Mouse (Mus musculus) liver (tissue): Measurements from ENCODE around the gene Ppp1r1b.

Source experiments
- DNase-seq: peaks from one replicate; pipeline ENCODE4 v3.0.0-alpha.2; 2020; ENCODE audit warnings: mixed read lengths

Gene Ppp1r1b

DNA sequence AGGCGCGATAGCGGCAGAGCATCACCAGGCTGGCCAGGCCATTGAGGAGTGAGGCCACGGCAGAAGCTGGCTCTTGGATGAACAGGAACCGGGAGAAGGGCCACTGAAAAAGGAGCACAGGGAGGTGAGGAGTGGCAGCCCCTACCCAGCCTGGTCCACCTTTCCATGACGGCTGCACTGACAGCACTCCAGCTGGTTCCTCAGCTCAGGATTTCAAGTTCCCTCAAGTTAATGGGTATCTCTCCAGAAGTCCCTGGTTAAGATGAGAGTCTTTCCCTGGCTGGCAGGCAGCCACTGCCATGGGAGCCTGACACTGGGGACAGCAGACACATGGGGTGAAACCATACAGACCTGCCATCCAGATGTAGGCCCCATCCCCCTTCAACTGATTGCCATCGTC, 49.7 kb downstream of the Ppp1r1b start:
- DNase-seq = no peak

- peak; percentile 91 for DNase-seq
Measured at GRCm38 (mm10) chr11:98400161-98400726, 52.0 kb downstream of the Ppp1r1b start, which contains the start of gene Pgap3. TSS of gene Pgap3 (minus strand) at chr11:98400490.

GRCm38 (mm10) chr11:98400816-98401215, 52.6 kb downstream of the Ppp1r1b start:
- no peak for DNase-seq

DNA sequence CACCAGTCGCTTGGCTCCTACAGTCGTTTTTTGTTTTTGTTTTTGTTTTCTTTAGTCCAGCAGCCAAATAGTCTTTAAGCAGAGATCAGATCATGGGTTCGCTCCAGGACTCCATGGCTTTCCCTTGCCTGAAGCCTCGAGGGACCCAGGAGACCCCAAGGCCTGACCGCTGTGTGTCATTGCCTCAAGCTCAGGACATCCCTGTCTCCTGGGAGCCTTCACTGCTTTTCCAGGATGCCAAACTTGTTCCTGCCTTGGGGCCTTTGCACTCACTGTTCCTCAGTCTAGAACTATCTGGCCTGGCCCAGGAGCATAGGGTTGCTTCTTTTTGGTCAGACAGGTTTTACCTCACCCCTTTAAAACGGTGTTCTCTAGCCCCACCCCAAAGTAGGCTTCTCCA, 58.4 kb downstream of the Ppp1r1b start:
- DNase-seq = no peak
